Mouse (Mus musculus) limb, embryonic 10.5 days (tissue): Measurements from ENCODE around the gene Col25a1. TPM values are rescaled to one million over a fixed set of nuclear protein-coding genes. Genes with fewer than 3 reads are reported as not detected.

Experiments used
- DNase-seq: peaks from one replicate; pipeline ENCODE4 v3.0.0-alpha.2; 2017; ENCODE audit warnings: low spot score
- H3K27ac ChIP-seq: fragments of 300-500 bp; sonication (generic); 2 replicates; pipeline ENCODE4 v1.5.1; 2016; ENCODE audit warnings: mild to moderate bottlenecking
- H3K27me3 ChIP-seq: fragments of 300-500 bp; sonication (generic); 2 replicates; pipeline ENCODE4 v1.6.1; 2016; ENCODE audit warnings: low read depth, mild to moderate bottlenecking; ENCODE audit not compliant: poor library complexity, severe bottlenecking
- H3K36me3 ChIP-seq: fragments of 300-500 bp; sonication (generic); 2 replicates; pipeline ENCODE4 v1.6.1; 2016; ENCODE audit warnings: mild to moderate bottlenecking, moderate library complexity
- H3K4me1 ChIP-seq: fragments of 300-500 bp; sonication (generic); 2 replicates; pipeline ENCODE4 v1.6.1; 2016
- H3K4me3 ChIP-seq: fragments of 300-500 bp; sonication (generic); 2 replicates; pipeline ENCODE4 v1.5.1; 2016; ENCODE audit warnings: mild to moderate bottlenecking, moderate library complexity
- H3K9me3 ChIP-seq: fragments of 300-500 bp; sonication (generic); replicated peaks from 2 replicates; pipeline ENCODE4 v1.6.1; 2016; ENCODE audit warnings: mild to moderate bottlenecking
- WGBS: fragments of 180-500 bp; shearing (Covaris S2); methylation state at CpG from one replicate; pipeline ENCODE4 v1.1.7; 2016; 5-methylcytosine and 5-hydroxymethylcytosine counted together
- polyA plus RNA-seq: library from polyadenylated mRNA; unstranded; fragments of >200 nt; fragmentation: Nextera tagmentation; extraction: Ambion mirVana; gene quantifications from 2 replicates; pipeline ENCODE4 v1.2.1, GENCODE M21; 2016

The Col25a1 gene
- polyA plus RNA-seq, 1 experiment from 2014 or later: 18.3 TPM

DNA sequence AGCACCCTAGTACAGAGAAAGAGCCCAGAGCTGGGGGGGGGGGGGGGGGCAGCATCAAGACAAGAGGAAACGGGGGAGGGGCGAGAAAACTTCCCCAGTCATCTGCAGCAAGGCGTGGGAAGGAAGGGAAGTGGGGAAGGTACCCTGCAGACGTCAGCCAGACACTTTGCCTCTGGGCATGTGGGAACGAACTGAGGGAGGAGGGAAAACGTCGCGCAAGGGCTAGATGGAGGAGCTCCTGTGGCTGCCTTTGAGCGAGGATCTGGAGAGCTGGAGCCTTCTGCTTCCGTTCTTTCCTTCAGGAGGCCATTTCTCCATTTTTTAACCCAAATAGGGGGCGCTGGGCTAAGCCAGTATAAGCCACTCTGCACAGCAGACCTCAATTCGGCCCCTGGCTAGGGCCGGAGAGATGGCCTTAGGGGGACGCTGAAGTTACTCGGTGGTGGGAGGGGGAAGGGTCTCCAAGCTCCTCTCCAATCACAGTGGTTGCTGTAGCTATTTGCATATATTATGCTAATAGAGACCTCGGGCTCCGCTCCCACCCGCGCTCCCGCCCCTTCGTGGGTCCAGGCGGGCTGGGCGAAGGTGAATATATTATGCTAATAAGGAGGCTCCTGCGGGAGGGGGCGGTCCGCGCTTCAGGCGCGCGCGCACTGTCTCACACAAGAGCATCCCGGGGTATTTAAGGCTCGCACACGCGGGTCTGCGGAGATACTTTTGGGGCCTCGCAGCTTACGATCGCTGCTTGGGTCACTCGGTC is 49.1 kb downstream of the Col25a1 start:
- H3K27me3 ChIP-seq: peaks cover 11% of the 10 kb centered on the region
- WGBS: under 1% methylated on average over 40 of the region's 40 CpGs
- no peaks in the 10 kb centered on the region for H3K36me3 ChIP-seq
- DNase-seq: peak; percentile 88
- H3K9me3 ChIP-seq: no peaks in the 10 kb centered on the region
- peaks cover 43% of the 10 kb centered on the region for H3K4me1 ChIP-seq
- H3K27ac ChIP-seq: peak overlapping the region; percentile 86
- H3K4me3 ChIP-seq: peak overlapping the region; percentile 71

DNA sequence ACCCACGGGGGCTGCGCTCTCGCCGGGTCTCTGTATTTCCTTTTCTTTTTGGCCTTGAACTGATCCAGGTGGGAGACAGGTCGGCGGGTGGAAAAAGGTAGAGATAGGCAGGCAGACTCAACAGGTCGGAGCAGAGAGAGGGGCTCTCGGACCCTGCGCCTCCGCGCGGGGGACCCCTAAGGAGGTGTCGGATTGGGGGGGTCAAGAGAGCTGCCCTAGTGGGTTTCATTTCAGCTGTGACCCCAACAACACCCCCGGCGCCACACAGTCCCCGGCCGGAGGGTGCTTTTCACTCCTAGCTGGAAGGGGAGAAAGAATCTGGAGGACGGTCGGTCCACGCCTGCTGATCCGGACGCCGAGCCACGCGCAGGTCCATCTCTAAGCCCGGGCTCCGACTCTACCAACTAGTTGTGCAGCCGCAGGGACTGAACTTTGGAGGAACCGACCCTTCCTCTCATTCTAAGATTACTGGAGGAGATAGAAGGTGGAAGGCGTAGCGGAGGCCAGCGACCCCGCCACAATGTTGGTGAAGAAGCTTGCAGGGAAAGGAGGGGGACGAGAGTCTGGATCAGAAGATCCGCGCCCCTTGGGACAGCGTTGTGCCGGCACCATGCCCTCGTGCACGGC is 49.8 kb downstream of the Col25a1 start:
- H3K36me3 ChIP-seq: no peaks in the 10 kb centered on the region
- H3K9me3 ChIP-seq: no peaks in the 10 kb centered on the region
- H3K27ac ChIP-seq: peak overlapping the region; percentile 86
- peaks cover 11% of the 10 kb centered on the region for H3K27me3 ChIP-seq
- under 1% methylated on average over 40 of the region's 40 CpGs for WGBS
- DNase-seq: peak; percentile 62
- peaks cover 45% of the 10 kb centered on the region for H3K4me1 ChIP-seq
- H3K4me3 ChIP-seq: peak overlapping the region; percentile 71

DNA sequence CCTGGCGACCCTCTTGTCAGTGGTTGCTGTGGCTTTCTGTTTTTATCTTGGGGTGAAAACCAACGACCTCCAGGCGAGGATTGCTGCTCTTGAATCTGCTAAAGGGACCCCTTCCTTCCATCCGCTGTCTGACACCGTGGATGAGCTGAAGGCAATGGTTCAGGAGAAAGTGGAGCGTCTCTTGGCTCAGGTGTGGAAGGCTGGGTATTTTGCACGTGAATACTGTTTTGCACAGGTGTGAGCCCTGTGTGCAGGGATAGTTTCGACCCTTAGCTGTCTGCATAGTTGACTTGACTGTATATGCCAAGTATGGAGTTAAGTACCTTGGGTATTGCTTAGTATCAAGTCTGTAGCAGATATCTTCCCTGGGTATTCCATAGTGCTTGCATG is 50.3 kb downstream of the Col25a1 start:
- H3K27ac ChIP-seq: peak overlapping the region; percentile 86
- 19% methylated on average over 8 of the region's 8 CpGs for WGBS

DNA sequence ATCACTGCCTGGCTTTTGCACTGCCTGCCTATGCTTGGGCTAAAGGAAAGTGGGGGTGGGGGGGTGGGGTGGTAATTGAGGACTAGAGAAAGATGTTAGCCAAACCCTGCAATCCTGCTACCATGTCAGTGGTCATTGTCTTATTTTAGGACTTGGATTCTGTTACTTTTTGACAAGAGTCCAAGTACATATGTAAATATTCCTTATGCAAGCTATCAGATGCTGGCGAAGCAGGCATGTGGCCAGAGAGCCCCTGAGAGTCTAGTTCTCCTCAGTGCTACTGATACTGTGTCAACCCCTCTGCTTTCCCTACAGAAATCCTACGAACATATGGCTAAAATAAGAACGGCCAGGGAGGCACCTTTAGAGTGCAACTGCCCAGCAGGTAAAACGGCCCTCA is 51.1 kb downstream of the Col25a1 start:
- Histone ChIP-seq H3K4me1 (peaks cover 45% of the 10 kb centered on the region), H3K4me3 (peak overlapping the region; percentile 71), H3K9me3 (no peaks in the 10 kb centered on the region), H3K27me3 (peaks cover 9% of the 10 kb centered on the region), H3K27ac (no peak overlapping the region), H3K36me3 (no peaks in the 10 kb centered on the region)
- DNase-seq: no peak
- WGBS: 67% methylated on average over 4 of the region's 4 CpGs

More for the DNA sequence above, 50.3 kb downstream of the Col25a1 start:
- DNase-seq: no peak
- no peaks in the 10 kb centered on the region for H3K36me3 ChIP-seq
- H3K4me1 ChIP-seq: peaks cover 45% of the 10 kb centered on the region
- peaks cover 11% of the 10 kb centered on the region for H3K27me3 ChIP-seq
- peak overlapping the region; percentile 71 for H3K4me3 ChIP-seq
- no peaks in the 10 kb centered on the region for H3K9me3 ChIP-seq

DNA sequence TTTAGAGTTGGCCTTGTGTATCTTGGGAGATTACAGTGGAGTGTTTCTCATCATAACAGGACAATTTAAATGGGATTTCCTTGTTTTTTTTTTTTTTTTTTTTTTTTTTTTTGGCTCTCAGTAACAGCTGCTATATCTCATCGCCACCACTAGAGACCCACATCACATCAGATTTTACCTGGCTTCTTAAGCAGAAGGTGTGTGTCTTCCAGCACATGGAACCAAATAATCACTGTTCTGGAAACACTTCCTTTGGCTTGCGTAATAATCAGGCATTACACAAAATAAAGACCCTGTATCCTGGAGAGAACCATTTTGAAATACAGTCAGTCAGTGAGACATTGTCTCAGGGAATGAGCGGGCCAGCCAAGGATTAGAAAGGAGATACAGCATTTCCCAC is 53.8 kb downstream of the Col25a1 start:
- 57% methylated on average over 3 of the region's 3 CpGs for WGBS

DNA sequence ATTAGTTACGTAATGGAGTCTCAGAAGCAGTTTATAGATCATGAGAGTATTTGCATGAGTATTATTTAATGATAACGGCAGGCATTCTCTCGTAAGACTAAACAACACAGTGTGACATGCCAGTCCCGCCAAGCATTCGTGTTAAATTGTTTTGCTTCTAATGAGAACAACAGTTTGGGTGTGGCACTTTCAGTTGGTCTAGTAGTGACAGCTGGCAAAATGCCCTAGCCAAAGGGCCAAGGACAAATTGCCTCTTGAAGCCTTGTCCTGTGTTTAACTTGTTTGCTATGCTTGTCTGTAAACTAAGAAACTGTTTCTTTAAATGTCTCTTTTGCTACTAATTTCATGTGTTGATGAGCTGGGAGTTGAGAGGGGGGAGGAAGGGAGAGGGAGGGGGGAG is 56.3 kb downstream of the Col25a1 start:
- DNase-seq: no peak
- no peaks in the 10 kb centered on the region for H3K9me3 ChIP-seq
- H3K4me3 ChIP-seq: no peak overlapping the region
- H3K36me3 ChIP-seq: peaks cover 23% of the 10 kb centered on the region
- H3K4me1 ChIP-seq: peaks cover 15% of the 10 kb centered on the region
- WGBS: 85% methylated on average over 5 of the region's 5 CpGs
- no peak overlapping the region for H3K27ac ChIP-seq
- no peaks in the 10 kb centered on the region for H3K27me3 ChIP-seq

More for the DNA sequence above, 53.8 kb downstream of the Col25a1 start:
- Histone ChIP-seq H3K9me3 (no peaks in the 10 kb centered on the region), H3K27me3 (no peaks in the 10 kb centered on the region; the same call in 1 of the 2 replicates), H3K4me1 (peaks cover 36% of the 10 kb centered on the region), H3K27ac (no peak overlapping the region), H3K4me3 (no peak overlapping the region), H3K36me3 (peaks cover 11% of the 10 kb centered on the region)
- no peak for DNase-seq

DNA sequence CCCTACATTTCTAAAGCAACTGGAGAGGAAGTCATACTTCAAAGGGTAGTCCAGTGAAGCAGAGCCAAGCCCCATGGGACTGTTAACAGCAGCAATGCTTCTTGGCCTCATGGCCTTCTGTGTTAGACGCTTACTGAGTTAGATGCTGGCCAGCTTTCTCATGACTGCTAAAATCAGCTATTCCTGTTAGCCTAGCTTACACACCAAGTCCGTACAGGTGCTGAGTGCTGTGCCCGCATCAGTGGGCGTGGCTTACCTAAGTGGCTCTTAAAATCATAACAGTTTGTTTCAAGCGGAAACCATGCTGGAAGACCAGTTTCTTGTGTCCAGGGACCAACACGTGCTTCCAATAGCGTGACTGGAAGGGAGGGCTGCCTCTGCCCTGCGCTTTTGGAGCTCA is 62.1 kb downstream of the Col25a1 start:
- no peak overlapping the region for H3K27ac ChIP-seq

DNA sequence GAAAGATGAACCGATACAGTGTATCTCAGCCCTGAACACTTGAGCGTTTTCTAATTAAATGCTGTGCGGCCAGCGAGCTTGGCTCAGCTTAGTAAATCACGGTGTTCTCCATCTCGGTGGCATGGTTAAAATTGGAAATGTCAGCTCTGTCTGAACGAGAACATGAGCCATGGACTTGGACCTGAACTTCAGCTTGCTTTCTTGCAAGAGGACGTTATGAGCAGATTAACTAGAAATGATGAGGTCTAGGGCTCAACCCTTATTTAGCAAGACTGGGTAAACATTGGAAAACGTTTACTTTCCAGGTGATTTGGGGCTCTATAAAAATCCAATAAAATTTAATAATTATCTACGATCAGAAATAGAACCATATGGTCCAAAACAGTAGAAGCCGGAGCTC is 83.3 kb downstream of the Col25a1 start:
- H3K27ac ChIP-seq: no peak overlapping the region
- H3K4me3 ChIP-seq: no peak overlapping the region
- no peaks in the 10 kb centered on the region for H3K9me3 ChIP-seq
- no peaks in the 10 kb centered on the region for H3K27me3 ChIP-seq
- no peak for DNase-seq
- 87% methylated on average over 11 of the region's 11 CpGs for WGBS
- peaks cover 10% of the 10 kb centered on the region; the same call in 1 of the 2 replicates for H3K4me1 ChIP-seq
- 0 out of 2 replicates have a peak, but pooled peaks cover 3% of the 10 kb centered on the region for H3K36me3 ChIP-seq

More for the DNA sequence above, 62.1 kb downstream of the Col25a1 start:
- DNase-seq: no peak
- peaks cover 25% of the 10 kb centered on the region for H3K36me3 ChIP-seq
- peaks cover 16% of the 10 kb centered on the region for H3K4me1 ChIP-seq
- no peaks in the 10 kb centered on the region for H3K27me3 ChIP-seq
- 87% methylated on average over 8 of the region's 8 CpGs for WGBS
- no peaks in the 10 kb centered on the region for H3K9me3 ChIP-seq
- H3K4me3 ChIP-seq: no peak overlapping the region

DNA sequence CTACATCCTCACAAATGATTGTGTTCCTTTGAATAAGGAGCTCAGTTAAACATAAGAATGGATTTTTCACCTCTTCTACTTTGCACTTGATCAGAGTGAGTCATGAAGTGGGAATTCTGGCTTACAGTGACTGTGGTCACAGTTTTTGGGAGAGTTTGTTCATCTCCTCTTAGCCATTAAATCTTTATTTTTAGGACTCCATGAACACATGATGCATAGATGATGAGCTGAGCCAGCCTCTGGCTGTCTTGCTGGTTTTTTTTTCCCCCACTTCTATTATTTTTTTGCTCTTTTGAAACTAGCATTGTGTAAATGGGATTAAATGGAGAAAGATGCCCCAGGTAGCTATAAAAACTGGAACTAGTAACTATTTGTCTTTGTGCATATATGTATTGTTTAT is 84.8 kb downstream of the Col25a1 start:
- DNase-seq: no peak
- Histone ChIP-seq H3K27ac (no peak overlapping the region), H3K4me1 (peaks cover 10% of the 10 kb centered on the region; the same call in 1 of the 2 replicates), H3K4me3 (no peak overlapping the region), H3K36me3 (peaks cover 5% of the 10 kb centered on the region; the same call in 1 of the 2 replicates), H3K9me3 (no peaks in the 10 kb centered on the region), H3K27me3 (no peaks in the 10 kb centered on the region)

DNA sequence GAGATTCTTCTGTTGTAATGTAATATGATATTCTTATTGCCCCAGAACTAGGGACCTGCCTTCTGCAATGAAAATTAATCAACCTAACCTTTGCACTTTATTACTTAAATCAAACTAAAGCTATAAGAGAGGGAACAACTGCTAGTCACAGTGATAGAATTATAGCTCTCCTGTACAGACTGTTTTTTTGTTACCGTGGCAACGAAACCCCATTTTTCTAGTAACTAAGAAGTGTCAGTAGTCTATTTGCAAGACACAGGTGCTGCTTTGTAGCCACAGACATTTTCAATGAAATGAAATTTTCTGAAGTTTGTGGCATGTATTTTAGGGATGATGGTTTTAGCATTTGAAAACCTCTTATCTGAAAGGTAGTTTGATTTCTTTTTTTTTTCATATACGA is 85.3 kb downstream of the Col25a1 start:
- H3K27me3 ChIP-seq: no peaks in the 10 kb centered on the region
- DNase-seq: no peak
- WGBS: 95% methylated on average over 3 of the region's 3 CpGs
- H3K4me1 ChIP-seq: peaks cover 10% of the 10 kb centered on the region; the same call in 1 of the 2 replicates
- H3K9me3 ChIP-seq: no peaks in the 10 kb centered on the region
- peaks cover 5% of the 10 kb centered on the region; the same call in 1 of the 2 replicates for H3K36me3 ChIP-seq
- no peak overlapping the region for H3K27ac ChIP-seq
- H3K4me3 ChIP-seq: no peak overlapping the region

DNA sequence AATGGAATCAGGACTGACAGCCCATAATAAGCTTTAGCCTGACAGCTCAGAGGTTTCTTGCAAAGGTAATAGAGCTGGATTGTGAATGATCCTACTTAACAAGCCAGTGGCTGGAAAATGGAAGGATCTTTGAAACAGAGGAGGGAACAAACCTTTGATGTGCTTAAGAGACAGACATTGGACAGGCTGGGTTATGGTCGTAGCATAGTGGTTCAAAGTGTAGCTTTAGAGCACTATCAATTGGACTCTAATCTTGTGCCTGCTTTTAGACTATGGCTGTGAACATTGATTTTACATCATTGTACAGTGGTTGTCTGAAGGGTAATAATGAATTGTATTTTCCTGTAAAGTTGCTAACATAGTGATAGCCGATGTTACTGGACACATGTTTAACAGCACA is 86.4 kb downstream of the Col25a1 start:
- no peak overlapping the region for H3K27ac ChIP-seq
- no peaks in the 10 kb centered on the region for H3K27me3 ChIP-seq
- DNase-seq: no peak
- 82% methylated on average over 2 of the region's 2 CpGs for WGBS
- no peak overlapping the region for H3K4me3 ChIP-seq
- H3K4me1 ChIP-seq: peaks cover 10% of the 10 kb centered on the region; the same call in 1 of the 2 replicates
- H3K9me3 ChIP-seq: no peaks in the 10 kb centered on the region
- peaks cover 5% of the 10 kb centered on the region; the same call in 1 of the 2 replicates for H3K36me3 ChIP-seq

DNA sequence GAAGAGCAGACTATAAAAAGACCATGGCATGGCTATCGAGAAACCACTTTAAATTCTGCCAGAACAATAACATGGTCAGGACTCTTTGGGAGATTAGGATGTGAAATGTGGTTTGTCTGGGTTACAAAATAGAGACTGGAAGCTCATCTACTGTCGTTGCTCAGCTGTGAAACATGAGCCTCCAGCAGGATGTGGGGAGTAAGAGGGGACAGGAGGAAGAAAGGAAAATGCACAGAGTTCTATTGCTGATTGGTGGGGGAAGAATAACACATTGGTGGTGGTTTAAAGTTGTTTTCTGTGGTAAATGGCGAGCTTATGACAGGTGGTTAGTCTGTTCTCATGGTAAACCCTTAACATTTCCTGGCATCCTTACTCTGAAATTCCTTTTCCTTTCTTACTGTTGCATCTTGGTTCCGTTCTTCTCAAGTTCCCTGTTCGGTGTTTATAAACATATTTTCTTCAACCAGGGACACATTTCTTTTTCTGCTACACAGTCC is 87.0 kb downstream of the Col25a1 start:
- Histone ChIP-seq H3K4me3 (no peak overlapping the region), H3K36me3 (peaks cover 5% of the 10 kb centered on the region; the same call in 1 of the 2 replicates), H3K4me1 (peaks cover 10% of the 10 kb centered on the region; the same call in 1 of the 2 replicates), H3K27me3 (no peaks in the 10 kb centered on the region), H3K27ac (no peak overlapping the region), H3K9me3 (no peaks in the 10 kb centered on the region)
- WGBS: 79% methylated on average over 5 of the region's 5 CpGs
- DNase-seq: no peak

DNA sequence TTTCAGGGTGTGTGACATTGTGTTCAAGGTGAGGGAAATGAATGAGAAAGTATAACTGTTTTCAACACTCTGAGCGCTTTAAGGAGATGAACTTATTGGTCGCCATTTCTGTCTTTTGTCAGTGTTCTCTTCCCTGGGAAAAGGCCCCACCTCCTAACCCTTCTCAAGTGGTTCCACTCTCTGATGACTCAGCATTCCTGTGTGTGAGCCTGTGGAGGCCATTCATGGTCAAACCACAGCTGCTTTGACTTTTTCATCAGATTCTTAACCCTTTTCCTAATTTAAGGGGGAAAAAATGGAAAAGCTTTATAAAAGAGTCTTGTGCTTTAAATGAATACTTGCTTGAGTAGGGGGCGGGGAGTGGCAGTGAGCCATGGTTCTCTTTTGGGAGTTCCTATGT is 89.5 kb downstream of the Col25a1 start:
- no peak overlapping the region for H3K4me3 ChIP-seq
- peaks cover 13% of the 10 kb centered on the region; the same call in 1 of the 2 replicates for H3K36me3 ChIP-seq
- peaks cover 10% of the 10 kb centered on the region; the same call in 1 of the 2 replicates for H3K4me1 ChIP-seq
- H3K9me3 ChIP-seq: no peaks in the 10 kb centered on the region
- DNase-seq: no peak
- no peak overlapping the region for H3K27ac ChIP-seq
- 96% methylated on average over 3 of the region's 3 CpGs for WGBS
- H3K27me3 ChIP-seq: no peaks in the 10 kb centered on the region
